Mouse (Mus musculus) forebrain, postnatal 0 days (tissue): Measurements from ENCODE around the gene Lsm7. TPM values are rescaled to one million over a fixed set of nuclear protein-coding genes. Genes with fewer than 3 reads are reported as not detected.

ENCODE experiments used
- ATAC-seq: fragments of 200-750 bp; cut with Nextera tagmentation; 2 replicates; pipeline ENCODE4 v1.8.0; 2017; ENCODE audit warnings: mild to moderate bottlenecking, moderate library complexity
- DNase-seq: peaks from one replicate; pipeline ENCODE4 v3.0.0-alpha.2; 2015
- H3K27ac ChIP-seq: fragments of 300-500 bp; sonication (generic); 2 replicates; pipeline ENCODE4 v1.5.1; 2014; ENCODE audit warnings: low read depth, mild to moderate bottlenecking, antibody characterized with exemption, low read length, moderate library complexity, mixed read lengths
- H3K27me3 ChIP-seq: fragments of 300-500 bp; sonication (generic); 2 replicates; pipeline ENCODE4 v1.6.1; 2014; ENCODE audit warnings: mild to moderate bottlenecking, low read length, mixed read lengths; ENCODE audit not compliant: insufficient read depth
- H3K36me3 ChIP-seq: fragments of 300-500 bp; sonication (generic); 2 replicates; pipeline ENCODE4 v1.6.1; 2014; ENCODE audit warnings: mild to moderate bottlenecking, moderate library complexity; ENCODE audit not compliant: insufficient read depth
- H3K4me1 ChIP-seq: fragments of 300-500 bp; sonication (generic); 2 replicates; pipeline ENCODE4 v1.6.1; 2014; ENCODE audit warnings: antibody characterized with exemption; ENCODE audit not compliant: insufficient read depth
- H3K4me2 ChIP-seq: fragments of 300-500 bp; sonication (generic); 2 replicates; pipeline ENCODE4 v1.6.1; 2014; ENCODE audit warnings: low read depth, mild to moderate bottlenecking, moderate library complexity
- H3K4me3 ChIP-seq: fragments of 300-500 bp; sonication (generic); 2 replicates; pipeline ENCODE4 v1.5.1; 2014; ENCODE audit warnings: low read depth, low read length, mixed read lengths
- H3K9ac ChIP-seq: fragments of 300-500 bp; sonication (generic); 2 replicates; pipeline ENCODE4 v1.6.1; 2014; ENCODE audit warnings: mild to moderate bottlenecking
- H3K9me3 ChIP-seq: fragments of 300-500 bp; sonication (generic); 2 replicates; pipeline ENCODE4 v1.6.1; 2016; ENCODE audit warnings: low read length
- CTCF ChIP-seq: sonication (generic); IDR thresholded peaks from 2 replicates; pipeline ENCODE4 v1.5.1; 2016; ENCODE audit warnings: antibody characterized with exemption, control low read depth, low read depth
- WGBS: fragments of 180-500 bp; shearing (Covaris S2); extraction: QIAGEN DNeasy Blood & Tissue Kit; methylation state at CpG from one replicate; pipeline ENCODE4 v1.1.7; 2014; 5-methylcytosine and 5-hydroxymethylcytosine counted together
- polyA plus RNA-seq: library from polyadenylated mRNA; unstranded; fragments of >200 nt; fragmentation: Nextera tagmentation; extraction: Ambion mirVana; gene quantifications from 2 replicates; pipeline ENCODE4 v1.2.1, GENCODE M21; 2015
- total RNA-seq: library from RNA; depleted of rRNA; stranded (reverse); fragments of >200 nt; gene quantifications from 2 replicates; pipeline ENCODE4 v1.2.3, GENCODE M21; 2014

The Lsm7 gene
- total and polyA plus RNA-seq, 2 experiments from 2014 or later: 158 to 306 TPM

GRCm38 (mm10) chr10:80874035-80874434 is 19.0 kb upstream of the Lsm7 start:
- DNase-seq (no peak), ATAC-seq (no peak)
- H3K4me2 ChIP-seq: no peak overlapping the region
- no peaks in the 10 kb centered on the region for H3K36me3 ChIP-seq
- H3K27me3 ChIP-seq: no peaks in the 10 kb centered on the region
- no peak overlapping the region for H3K4me3 ChIP-seq
- TF ChIP-seq CTCF: no peak
- no peaks in the 10 kb centered on the region for H3K9me3 ChIP-seq
- H3K27ac ChIP-seq: no peak overlapping the region
- H3K9ac ChIP-seq: no peak overlapping the region
- H3K4me1 ChIP-seq: no peaks in the 10 kb centered on the region
- WGBS: 79% methylated on average over 9 of the region's 9 CpGs

GRCm38 (mm10) chr10:80871581-80871980 is 16.6 kb upstream of the Lsm7 start, which contains the start of gene Tmprss9:
TSS of gene Tmprss9 (plus strand) at chr10:80871848.
- H3K9me3 ChIP-seq: no peaks in the 10 kb centered on the region
- no peak for DNase-seq
- no peak within 1 kb of the TSS for H3K4me3 ChIP-seq
- no peaks in the 10 kb centered on the region for H3K4me1 ChIP-seq
- no peak for ATAC-seq
- no peaks in the 10 kb centered on the region for H3K27me3 ChIP-seq
- TF ChIP-seq CTCF: no peak
- H3K9ac ChIP-seq: no peak within 1 kb of the TSS
- 35% methylated on average over 9 of the region's 9 CpGs for WGBS
- H3K4me2 ChIP-seq: no peak within 1 kb of the TSS
- no peak within 1 kb of the TSS for H3K27ac ChIP-seq
- H3K36me3 ChIP-seq: peaks cover 11% of the 10 kb centered on the region

- TF ChIP-seq CTCF: no peak
- Histone ChIP-seq H3K9ac (no peak overlapping the region), H3K9me3 (no peaks in the 10 kb centered on the region), H3K4me3 (no peak overlapping the region), H3K4me2 (no peak overlapping the region), H3K4me1 (no peaks in the 10 kb centered on the region), H3K36me3 (peaks cover 16% of the 10 kb centered on the region), H3K27ac (no peak overlapping the region), H3K27me3 (no peaks in the 10 kb centered on the region)
- ATAC-seq (no peak), DNase-seq (no peak)
- WGBS: 92% methylated on average over 3 of the region's 6 CpGs
Measured at GRCm38 (mm10) chr10:80870993-80871392, 16.0 kb upstream of the Lsm7 start.

- Histone ChIP-seq H3K4me3 (no peak overlapping the region), H3K4me2 (no peak overlapping the region), H3K9ac (no peak overlapping the region), H3K4me1 (no peaks in the 10 kb centered on the region), H3K27me3 (no peaks in the 10 kb centered on the region), H3K9me3 (no peaks in the 10 kb centered on the region), H3K36me3 (peaks cover 63% of the 10 kb centered on the region), H3K27ac (no peak overlapping the region)
- ATAC-seq: no peak
- TF ChIP-seq CTCF: no peak
- WGBS: 85% methylated on average over 16 of the region's 16 CpGs
- DNase-seq: no peak
Measured at GRCm38 (mm10) chr10:80864446-80864845, 9.4 kb upstream of the Lsm7 start.

- H3K36me3 ChIP-seq: peaks cover 56% of the 10 kb centered on the region
- WGBS: 93% methylated on average over 5 of the region's 5 CpGs
- no peak for TF ChIP-seq CTCF
- H3K27me3 ChIP-seq: no peaks in the 10 kb centered on the region
- H3K27ac ChIP-seq: no peak overlapping the region
- no peak overlapping the region for H3K9ac ChIP-seq
- no peaks in the 10 kb centered on the region for H3K4me1 ChIP-seq
- ATAC-seq (no peak), DNase-seq (no peak)
- no peaks in the 10 kb centered on the region for H3K9me3 ChIP-seq
- H3K4me3 ChIP-seq: no peak overlapping the region
- H3K4me2 ChIP-seq: no peak overlapping the region
Measured at GRCm38 (mm10) chr10:80862305-80862704, 7.3 kb upstream of the Lsm7 start.

- H3K36me3 ChIP-seq: peaks cover 24% of the 10 kb centered on the region
- H3K27me3 ChIP-seq: no peaks in the 10 kb centered on the region
- ATAC-seq: no peak
- TF ChIP-seq CTCF: no peak
- DNase-seq: no peak
- no peak overlapping the region for H3K4me3 ChIP-seq
- H3K4me1 ChIP-seq: peaks cover 19% of the 10 kb centered on the region
- WGBS: 87% methylated on average over 7 of the region's 7 CpGs
- no peaks in the 10 kb centered on the region for H3K9me3 ChIP-seq
- no peak overlapping the region for H3K27ac ChIP-seq
- no peak overlapping the region for H3K4me2 ChIP-seq
- no peak overlapping the region for H3K9ac ChIP-seq
Measured at GRCm38 (mm10) chr10:80858350-80858935, 3.4 kb upstream of the Lsm7 start.

- Histone ChIP-seq H3K4me1 (peaks cover 19% of the 10 kb centered on the region), H3K9me3 (no peaks in the 10 kb centered on the region), H3K27me3 (no peaks in the 10 kb centered on the region), H3K9ac (no peak overlapping the region; the same call in 1 of the 2 replicates), H3K4me3 (no peak overlapping the region), H3K4me2 (no peak overlapping the region), H3K36me3 (peaks cover 25% of the 10 kb centered on the region), H3K27ac (no peak overlapping the region)
- DNase-seq (no peak), ATAC-seq (no peak)
- WGBS: 58% methylated on average over 3 of the region's 3 CpGs
- no peak for TF ChIP-seq CTCF
Measured at GRCm38 (mm10) chr10:80857848-80858247, 2.8 kb upstream of the Lsm7 start.
